ENCODE assay signal across 7 mouse cellular contexts in genomic region chr16:43463684-43464475, GRCm38 (mm10).
DNase-seq lines count a peak whose midpoint lies in the region; ATAC-seq and TF ChIP-seq lines count a peak whose summit lies in the region.

No protein-coding gene starts in this region.

- no peak overlapping the region for H3K4me3 ChIP-seq in forebrain, embryonic 13.5 days
- H3K4me3 ChIP-seq in midbrain, embryonic 16.5 days (ENCODE audit: low read depth, low read length), result no peak overlapping the region

- H3K27ac ChIP-seq in forebrain, embryonic 13.5 days, result peak overlapping the region; percentile 25; the same call in 1 of the 2 replicates
- no peak overlapping the region for H3K27ac ChIP-seq in midbrain, embryonic 16.5 days (ENCODE audit: low read length)

- H3K9me3 ChIP-seq in forebrain, embryonic 13.5 days (replicated peaks), result no peaks in the 10 kb centered on the region
- H3K9me3 ChIP-seq in midbrain, embryonic 16.5 days (replicated peaks; ENCODE audit: control insufficient read depth, low read length, poor library complexity, severe bottlenecking), result no peaks in the 10 kb centered on the region

- no peaks in the 10 kb centered on the region for H3K27me3 ChIP-seq in forebrain, embryonic 13.5 days
- no peaks in the 10 kb centered on the region for H3K27me3 ChIP-seq in midbrain, embryonic 16.5 days (ENCODE audit: control insufficient read depth, insufficient read depth, low read depth, low read length)

- peak overlapping the region; percentile 10; the same call in 1 of the 2 replicates for H3K4me2 ChIP-seq in forebrain, embryonic 13.5 days
- H3K4me2 ChIP-seq in midbrain, embryonic 16.5 days (ENCODE audit: low read length), result no peak overlapping the region

- TF ChIP-seq CTCF in brain, embryonic 14.5 days (IDR thresholded peaks at IDR 0.05; ENCODE audit: borderline replicate concordance, extremely low read depth, insufficient read depth, insufficient read length), result no peak

- intact Hi-C loops in left cerebral cortex, postnatal 4 days (cut with DNase I), result no loop called here

- no peaks in the 10 kb centered on the region for H3K36me3 ChIP-seq in forebrain, embryonic 13.5 days (ENCODE audit: poor library complexity, severe bottlenecking)
- H3K36me3 ChIP-seq in midbrain, embryonic 16.5 days (ENCODE audit: control insufficient read depth, insufficient read depth, low read length), result no peaks in the 10 kb centered on the region

- no peak for TF ChIP-seq POLR2A in brain, embryonic 14.5 days (IDR thresholded peaks at IDR 0.05; ENCODE audit: borderline replicate concordance, extremely low read depth, insufficient read depth, insufficient read length, poor library complexity, severe bottlenecking)

- 29% methylated on average over 13 of the region's 13 CpGs for WGBS in forebrain, embryonic 13.5 days
- 28% methylated on average over 13 of the region's 13 CpGs for WGBS in midbrain, embryonic 16.5 days

- peaks cover 45% of the 10 kb centered on the region for H3K4me1 ChIP-seq in forebrain, embryonic 13.5 days
- peaks cover 14% of the 10 kb centered on the region for H3K4me1 ChIP-seq in midbrain, embryonic 16.5 days (ENCODE audit: control insufficient read depth, insufficient read depth, low read length)

- H3K9ac ChIP-seq in forebrain, embryonic 13.5 days, result no peak overlapping the region
- no peak overlapping the region for H3K9ac ChIP-seq in midbrain, embryonic 16.5 days (ENCODE audit: low read depth, low read length)

- peak; percentile 38 for DNase-seq in left cerebral cortex, adult 11 months (ENCODE audit: low spot score)
- DNase-seq in left cerebral cortex, postnatal 4 days, result no peak
- DNase-seq in brain, embryonic 14.5 days (ENCODE audit: low read depth), result peak; percentile 75
- DNase-seq in T-cell, adult 2 months (ENCODE audit: low spot score), result no peak
- DNase-seq in c-Kit-positive CD71-positive TER-119-positive erythroid progenitor cells, embryonic 14.5 days (ENCODE audit: low spot score), result no peak

- ATAC-seq in forebrain, embryonic 13.5 days, result peak; percentile 59
- ATAC-seq in midbrain, embryonic 16.5 days, result peak; percentile 65

Comparison
In these comparisons a context has a peak if more than half of its experiments do, and no peak if none do; other contexts are left out.
1. DNase-seq: peak in left cerebral cortex, adult 11 months (single experiment) and brain, embryonic 14.5 days (single experiment); none in left cerebral cortex, postnatal 4 days (single experiment), T-cell, adult 2 months (single experiment) and c-Kit-positive CD71-positive TER-119-positive erythroid progenitor cells, embryonic 14.5 days (single experiment).